Mouse (Mus musculus): ENCODE data around the gene Kpna4. TPM values are rescaled to one million over a fixed set of nuclear protein-coding genes. Genes with fewer than 3 reads are reported as not detected.

The Kpna4 gene
- total and polyA plus RNA-seq, 3 experiments = 19.4 to 50.5 (median 38.5) TPM

DNA sequence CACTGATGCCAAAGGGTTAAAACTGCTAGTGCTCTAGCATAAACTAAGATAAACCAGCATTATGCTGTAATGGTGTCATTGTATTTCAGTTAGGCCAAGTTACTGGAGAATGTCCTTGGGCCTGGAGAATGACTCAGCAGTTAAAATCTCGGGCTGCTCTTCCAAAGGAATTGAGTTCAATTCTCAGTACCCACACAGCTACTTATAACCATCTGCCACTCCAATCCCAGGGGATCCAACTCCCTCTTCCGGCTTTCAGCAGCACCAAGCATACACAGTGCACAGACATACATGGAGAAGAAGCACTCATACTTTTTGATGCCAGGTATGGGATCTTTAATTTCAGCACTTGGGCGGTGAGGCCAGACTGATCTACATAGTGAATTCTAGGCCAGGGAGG, 8.1 kb downstream of the Kpna4 start:
- H3K9ac ChIP-seq (ENCODE audit: control insufficient read depth, low read depth, low read length, poor library complexity, severe bottlenecking) = 0 out of 2 replicates have a peak overlapping the region, but pooled peaks have one; percentile 9
- H3K27ac ChIP-seq (ENCODE audit: control insufficient read depth, low read depth, low read length) = peak overlapping the region; percentile 9; the same call in 1 of the 2 replicates
- H3K27me3 ChIP-seq (ENCODE audit: control insufficient read depth in 1 of 2, insufficient read depth in 2 of 2, low read length in 2 of 2) = no peaks in the 10 kb centered on the region
- H3K79me2 ChIP-seq (ENCODE audit: control insufficient read depth, insufficient read depth, low read length, poor library complexity) = peaks cover 64% of the 10 kb centered on the region
- peak; percentile 50 for DNase-seq (ENCODE audit: low read depth, low spot score)
- H3K4me1 ChIP-seq (ENCODE audit: control insufficient read depth in 1 of 2, insufficient read depth in 2 of 2, low read length in 2 of 2) = peaks cover 6 to 26% of the 10 kb centered on the region in 2 experiments
- TF ChIP-seq MYB (IDR thresholded peaks at IDR 0.05; ENCODE audit: low read depth, low read length) (no peak), GATA1 (IDR thresholded peaks at IDR 0.05; ENCODE audit: low read depth, low read length) (0 out of 2 replicates have a peak, but pooled peaks have one; percentile 12), ZMIZ1 (IDR thresholded peaks at IDR 0.05; ENCODE audit: low read depth, low read length) (no peak), USF2 (IDR thresholded peaks at IDR 0.05; ENCODE audit: borderline replicate concordance in 1 of 2, insufficient read depth in 1 of 2, low read depth in 1 of 2, low read length in 2 of 2) (no peak), GABPA (IDR thresholded peaks at IDR 0.05; ENCODE audit: low read depth, low read length) (peak; percentile 30; the same call in 1 of the 2 replicates)
- no peak overlapping the region for H3K4me3 ChIP-seq (ENCODE audit: control insufficient read depth in 1 of 2, insufficient read depth in 1 of 2, low read depth in 2 of 2, low read length in 2 of 2)
- no peaks in the 10 kb centered on the region for H3K9me3 ChIP-seq (replicated peaks; ENCODE audit: insufficient read depth, low read length)
- peaks cover 5 to 51% of the 10 kb centered on the region in 2 experiments for H3K36me3 ChIP-seq (ENCODE audit: control insufficient read depth in 1 of 2, insufficient read depth in 2 of 2, low read length in 2 of 2)

DNA sequence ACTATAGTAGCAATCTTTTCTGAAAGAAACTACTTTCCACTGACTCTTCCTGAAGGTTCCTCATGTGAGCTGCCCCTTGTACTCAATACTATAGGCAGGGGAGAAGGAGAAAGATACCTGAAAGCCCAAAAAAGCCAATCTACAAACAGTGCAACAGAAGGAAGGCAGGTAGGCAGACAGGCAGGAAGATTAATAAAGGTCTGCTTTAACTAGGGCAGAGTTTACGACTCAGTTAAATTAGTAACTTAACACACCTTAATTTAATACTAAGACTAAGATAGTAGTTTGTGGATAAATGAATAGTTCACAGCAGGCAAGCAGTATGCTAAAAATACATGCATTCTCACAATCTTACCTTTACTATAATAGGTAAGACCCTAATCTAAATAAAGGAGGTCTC, 12.2 kb downstream of the Kpna4 start:
- Histone ChIP-seq H3K36me3 (ENCODE audit: control insufficient read depth in 1 of 2, insufficient read depth in 2 of 2, low read length in 2 of 2) (peaks cover 4 to 31% of the 10 kb centered on the region in 2 experiments), H3K4me1 (ENCODE audit: control insufficient read depth in 1 of 2, insufficient read depth in 2 of 2, low read length in 2 of 2) (peaks cover 4 to 7% of the 10 kb centered on the region in 2 experiments), H3K27ac (ENCODE audit: control insufficient read depth, low read depth, low read length) (no peak overlapping the region), H3K9ac (ENCODE audit: control insufficient read depth, low read depth, low read length, poor library complexity, severe bottlenecking) (no peak overlapping the region), H3K4me3 (ENCODE audit: control insufficient read depth in 1 of 2, insufficient read depth in 1 of 2, low read depth in 2 of 2, low read length in 2 of 2) (no peak overlapping the region), H3K9me3 (replicated peaks; ENCODE audit: insufficient read depth, low read length) (no peaks in the 10 kb centered on the region), H3K79me2 (ENCODE audit: control insufficient read depth, insufficient read depth, low read length, poor library complexity) (peaks cover 65% of the 10 kb centered on the region), H3K27me3 (ENCODE audit: control insufficient read depth in 1 of 2, insufficient read depth in 2 of 2, low read length in 2 of 2) (no peaks in the 10 kb centered on the region)
- DNase-seq (ENCODE audit: low read depth, low spot score) = no peak
- no peak for TF ChIP-seq ZC3H11A (IDR thresholded peaks at IDR 0.05; ENCODE audit: low read depth, low read length)
- TF ChIP-seq CTCF (IDR thresholded peaks at IDR 0.05 in 2 of 3, conservative IDR thresholded peaks at IDR 0.05 in 1 of 3; ENCODE audit: control insufficient read depth in 1 of 3, insufficient read depth in 1 of 3, low read depth in 2 of 3, low read length in 3 of 3, poor library complexity in 1 of 3, severe bottlenecking in 1 of 3) = no peak
- TF ChIP-seq ZKSCAN1 (IDR thresholded peaks at IDR 0.05; ENCODE audit: low read depth, low read length) = no peak
- no peak for TF ChIP-seq SMC3 (IDR thresholded peaks at IDR 0.05; ENCODE audit: low read depth, low read length)
- TF ChIP-seq BHLHE40 (IDR thresholded peaks at IDR 0.05; ENCODE audit: borderline replicate concordance, low read depth, low read length) = no peak
- TF ChIP-seq MAZ (IDR thresholded peaks at IDR 0.05; ENCODE audit: low read depth, low read length) = no peak
- no peak for TF ChIP-seq MAFK (IDR thresholded peaks at IDR 0.05; ENCODE audit: borderline replicate concordance, low read depth, low read length)
- no peak for TF ChIP-seq HCFC1 (IDR thresholded peaks at IDR 0.05; ENCODE audit: low read depth, low read length)
- TF ChIP-seq UBTF (IDR thresholded peaks at IDR 0.05; ENCODE audit: borderline replicate concordance, insufficient read depth, low read depth, low read length) = no peak
- TF ChIP-seq ETS1 (IDR thresholded peaks at IDR 0.05; ENCODE audit: low read depth, low read length) = no peak

Measured in MEL (cell line).